ENCODE assay signal across 9 mouse cellular contexts in genomic region chr4:109407701-109408485, GRCm38 (mm10). TPM values are rescaled to one million over a fixed set of nuclear protein-coding genes. Genes with fewer than 3 reads are reported as not detected.
A peak's percentile ranks its signal among the peaks of the same experiment; 100 is the strongest.
DNase-seq lines count a peak whose midpoint lies in the region; ATAC-seq lines count a peak whose summit lies in the region.
"Had no signal": no experiment of that assay in that cellular context is flagged by ENCODE, and none has a peak within 500 bp of the region (broad histone marks: within the 10 kb centered on the region; RNA-seq: fewer than 3 reads in every experiment).

No protein-coding gene starts in this region.

- DNase-seq in heart, postnatal 4 days = no peak
- DNase-seq in NIH3T3 (ENCODE audit: low read depth) = peak; percentile 57
- no peak for DNase-seq in layer of hippocampus, postnatal 10 days (ENCODE audit: low spot score in 2 of 2)
- DNase-seq in spleen, adult 18-20 months = no peak
- DNase-seq: thymus, adult 18-20 months had no signal

- H3K27me3 ChIP-seq in heart, embryonic 12.5 days (replicated peaks) = no peaks in the 10 kb centered on the region
- H3K27me3 ChIP-seq in forebrain, embryonic 12.5 days = peaks cover 21% of the 10 kb centered on the region
- no peaks in the 10 kb centered on the region for H3K27me3 ChIP-seq in liver, embryonic 12.5 days (replicated peaks)

- H3K36me3 ChIP-seq in heart, embryonic 12.5 days = peaks cover 13% of the 10 kb centered on the region
- H3K36me3 ChIP-seq in forebrain, embryonic 12.5 days (replicated peaks) = no peaks in the 10 kb centered on the region
- H3K36me3 ChIP-seq in liver, embryonic 12.5 days = peaks cover 23% of the 10 kb centered on the region

- 0 out of 2 replicates have a peak overlapping the region, but pooled peaks have one; percentile 13 for H3K27ac ChIP-seq in heart, embryonic 12.5 days (ENCODE audit: poor library complexity, severe bottlenecking)
- no peak overlapping the region for H3K27ac ChIP-seq in forebrain, embryonic 12.5 days
- H3K27ac ChIP-seq in liver, embryonic 12.5 days = peak overlapping the region; percentile 99

- 0 out of 2 replicates have a peak overlapping the region, but pooled peaks have one; percentile 83 for H3K9ac ChIP-seq in heart, embryonic 12.5 days
- no peak overlapping the region for H3K9ac ChIP-seq in forebrain, embryonic 12.5 days
- H3K9ac ChIP-seq in liver, embryonic 12.5 days = peak overlapping the region; percentile 90

- H3K4me2 ChIP-seq in heart, embryonic 12.5 days = peak overlapping the region; percentile 95
- H3K4me2 ChIP-seq in forebrain, embryonic 12.5 days = peak overlapping the region; percentile 100
- peak overlapping the region; percentile 91 for H3K4me2 ChIP-seq in liver, embryonic 12.5 days

- no peak for ATAC-seq in heart, embryonic 12.5 days (ENCODE audit: insufficient number of reproducible peaks, low FRiP score)
- ATAC-seq in forebrain, embryonic 12.5 days (ENCODE audit: low FRiP score) = no peak
- no peak for ATAC-seq in liver, embryonic 12.5 days
- no peak for ATAC-seq in inflammation-experienced regulatory T-cells, adult 6 months

- peaks cover 40% of the 10 kb centered on the region for H3K4me1 ChIP-seq in heart, embryonic 12.5 days (replicated peaks)
- H3K4me1 ChIP-seq in forebrain, embryonic 12.5 days = peaks cover 21% of the 10 kb centered on the region
- peaks cover 84% of the 10 kb centered on the region for H3K4me1 ChIP-seq in liver, embryonic 12.5 days

- no peaks in the 10 kb centered on the region for H3K9me3 ChIP-seq in heart, embryonic 12.5 days (replicated peaks)
- no peaks in the 10 kb centered on the region for H3K9me3 ChIP-seq in forebrain, embryonic 12.5 days
- no peaks in the 10 kb centered on the region for H3K9me3 ChIP-seq in liver, embryonic 12.5 days (replicated peaks)

- 70% methylated on average over 9 of the region's 9 CpGs for WGBS in heart, embryonic 12.5 days
- 88% methylated on average over 9 of the region's 9 CpGs for WGBS in forebrain, embryonic 12.5 days
- WGBS in liver, embryonic 12.5 days (ENCODE audit: insufficient replicate concordance) = 80% methylated on average over 9 of the region's 9 CpGs

- peak overlapping the region; percentile 76 for H3K4me3 ChIP-seq in heart, embryonic 12.5 days
- H3K4me3 ChIP-seq in forebrain, embryonic 12.5 days (replicated peaks) = no peak overlapping the region
- H3K4me3 ChIP-seq in liver, embryonic 12.5 days = peak overlapping the region; percentile 76

RNA-seq across cellular contexts. Expression of gene Ttc39a, which starts 1.5 kb away (rescaled TPM):
- polyA plus RNA-seq in heart, embryonic 12.5 days (2016; fragmentation: Nextera tagmentation; extraction: Ambion mirVana) = 11.6 and 11.8 TPM in 2 replicates
- 1 to 10 TPM; 3.3 to 4.1 TPM for total RNA-seq in heart, postnatal 4 days (2021)
- 1.1 and 2.5 TPM in 2 replicates for polyA plus RNA-seq in forebrain, embryonic 12.5 days (2016; fragmentation: Nextera tagmentation; extraction: Ambion mirVana)
- polyA plus RNA-seq in liver, embryonic 12.5 days (2016; fragmentation: Nextera tagmentation; extraction: Ambion mirVana) = 12.9 and 13.7 TPM in 2 replicates
- total RNA-seq in layer of hippocampus, postnatal 10 days (2021) = 1 to 10 TPM in 1 of 2 experiments, under 1 TPM in 1; 0.83 to 1.1 TPM
- under 1 TPM in 2 of 3 experiments, not detected in 1; 0.17 to 0.41 TPM for polyA plus RNA-seq in inflammation-experienced regulatory T-cells, adult 6 months (2017; shearing (Covaris generic))
